Mouse (Mus musculus): ENCODE measurements around the gene Papss1. TPM values are rescaled to one million over a fixed set of nuclear protein-coding genes. Genes with fewer than 3 reads are reported as not detected.

The Papss1 gene
- total RNA-seq, 2 experiments from 2014 or later = 73.5 to 82.0 TPM

- DNase-seq (ENCODE audit: low spot score in 2 of 2) = no peak
Measured at GRCm38 (mm10) chr3:131630407-131631317, 66.1 kb downstream of the Papss1 start.

GRCm38 (mm10) chr3:131631318-131631870 is 66.8 kb downstream of the Papss1 start:
- no peak for DNase-seq (ENCODE audit: low spot score in 2 of 2)

- DNase-seq (ENCODE audit: low spot score in 2 of 2) = no peak
Measured at GRCm38 (mm10) chr3:131634091-131634490, 69.5 kb downstream of the Papss1 start.

- DNase-seq (ENCODE audit: low spot score in 2 of 2) = no peak
Measured at GRCm38 (mm10) chr3:131636126-131636525, 71.6 kb downstream of the Papss1 start.

- DNase-seq (ENCODE audit: low spot score in 2 of 2) = no peak
Measured at GRCm38 (mm10) chr3:131637008-131637407, 72.4 kb downstream of the Papss1 start.

- DNase-seq (ENCODE audit: low spot score in 2 of 2) = no peak
Measured at GRCm38 (mm10) chr3:131637664-131638063, 73.1 kb downstream of the Papss1 start.

- DNase-seq (ENCODE audit: low spot score in 2 of 2) = peak in 1 of 2 experiments; percentile 18
Measured at GRCm38 (mm10) chr3:131638216-131638615, 73.6 kb downstream of the Papss1 start.

- no peak for DNase-seq (ENCODE audit: low spot score in 2 of 2)
Measured at GRCm38 (mm10) chr3:131642681-131643292, 78.2 kb downstream of the Papss1 start.

- DNase-seq (ENCODE audit: low spot score in 2 of 2) = no peak
Measured at GRCm38 (mm10) chr3:131645203-131645602, 80.6 kb downstream of the Papss1 start.

- DNase-seq (ENCODE audit: low spot score in 2 of 2) = no peak
Measured at GRCm38 (mm10) chr3:131654366-131654765, 89.8 kb downstream of the Papss1 start.

- no peak for DNase-seq (ENCODE audit: low spot score in 2 of 2)
Measured at GRCm38 (mm10) chr3:131656032-131656431, 91.5 kb downstream of the Papss1 start.

- no peak for DNase-seq (ENCODE audit: low spot score in 2 of 2)
Measured at GRCm38 (mm10) chr3:131660126-131660525, 95.6 kb downstream of the Papss1 start.

- no peak for DNase-seq (ENCODE audit: low spot score in 2 of 2)
Measured at GRCm38 (mm10) chr3:131660629-131661028, 96.1 kb downstream of the Papss1 start.

GRCm38 (mm10) chr3:131662589-131663148 is 98.1 kb downstream of the Papss1 start:
- no peak for DNase-seq (ENCODE audit: low spot score in 2 of 2)

- no peak for DNase-seq (ENCODE audit: low spot score in 2 of 2)
Measured at GRCm38 (mm10) chr3:131669910-131670309, 105.3 kb downstream of the Papss1 start.

- no peak for DNase-seq (ENCODE audit: low spot score in 2 of 2)
Measured at GRCm38 (mm10) chr3:131686106-131686505, 121.5 kb downstream of the Papss1 start.

- no peak for DNase-seq (ENCODE audit: low spot score in 2 of 2)
Measured at GRCm38 (mm10) chr3:131689949-131690348, 125.4 kb downstream of the Papss1 start.

GRCm38 (mm10) chr3:131690543-131690942 is 126.0 kb downstream of the Papss1 start:
- DNase-seq (ENCODE audit: low spot score in 2 of 2) = no peak

GRCm38 (mm10) chr3:131691202-131691601 is 126.6 kb downstream of the Papss1 start:
- no peak for DNase-seq (ENCODE audit: low spot score in 2 of 2)

Measured in adrenal gland, postnatal 4 days (tissue).